Mouse (Mus musculus) lung, postnatal 25 days (tissue): ENCODE results near the gene Nme6.

Experiments used
- DNase-seq: peaks from one replicate; pipeline ENCODE4 v3.0.0; 2022; ENCODE audit warnings: low spot score

Gene Nme6

DNA sequence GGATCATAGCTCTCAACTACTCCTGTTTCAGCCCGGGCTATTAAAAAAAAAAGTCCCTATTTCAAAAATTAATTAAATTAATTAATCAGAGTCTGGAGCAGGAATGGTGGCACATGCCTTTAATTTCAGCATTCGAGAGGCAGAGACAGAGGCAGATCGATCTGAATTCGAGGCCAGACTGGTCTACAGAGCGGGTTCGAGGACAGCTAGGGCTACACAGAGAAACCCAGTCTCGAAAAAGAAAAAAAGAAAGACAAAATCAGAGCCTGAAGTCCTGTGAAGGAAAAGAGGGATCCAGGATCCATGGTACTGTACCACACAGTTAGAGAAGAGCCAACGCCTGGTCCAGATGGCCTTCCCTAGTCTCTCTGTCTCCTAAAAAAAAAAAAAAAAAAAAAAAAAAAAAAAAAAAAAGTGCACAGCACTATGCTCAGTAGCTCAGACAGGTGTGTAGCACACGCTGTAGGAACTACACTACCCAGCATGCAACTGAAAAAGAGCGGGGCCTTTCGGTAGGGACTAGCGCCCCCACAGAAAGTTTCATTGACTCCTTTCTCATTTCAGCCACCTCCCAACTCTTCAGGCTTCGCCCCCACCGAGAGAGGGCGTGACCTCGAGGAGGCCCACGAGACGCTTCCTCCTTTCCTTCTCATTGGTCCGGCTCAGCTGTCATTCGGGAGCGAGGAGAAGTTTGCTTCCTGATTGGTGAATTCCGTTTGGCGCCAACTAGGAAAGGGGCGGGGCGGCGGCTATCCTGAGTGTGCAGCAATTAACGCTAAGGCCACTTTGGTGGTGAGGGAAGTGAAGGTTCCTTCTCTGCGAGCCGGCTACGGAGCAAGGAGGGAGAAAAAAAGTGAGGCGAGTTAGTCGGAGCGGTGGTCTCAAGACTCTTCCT is 42.5 kb downstream of the Nme6 start, which contains the start of gene Cdc25a:
Cdc25a (plus strand) TSS at position 783 of the 895 bp plus-strand sequence.
- DNase-seq: peak; percentile 99

DNA sequence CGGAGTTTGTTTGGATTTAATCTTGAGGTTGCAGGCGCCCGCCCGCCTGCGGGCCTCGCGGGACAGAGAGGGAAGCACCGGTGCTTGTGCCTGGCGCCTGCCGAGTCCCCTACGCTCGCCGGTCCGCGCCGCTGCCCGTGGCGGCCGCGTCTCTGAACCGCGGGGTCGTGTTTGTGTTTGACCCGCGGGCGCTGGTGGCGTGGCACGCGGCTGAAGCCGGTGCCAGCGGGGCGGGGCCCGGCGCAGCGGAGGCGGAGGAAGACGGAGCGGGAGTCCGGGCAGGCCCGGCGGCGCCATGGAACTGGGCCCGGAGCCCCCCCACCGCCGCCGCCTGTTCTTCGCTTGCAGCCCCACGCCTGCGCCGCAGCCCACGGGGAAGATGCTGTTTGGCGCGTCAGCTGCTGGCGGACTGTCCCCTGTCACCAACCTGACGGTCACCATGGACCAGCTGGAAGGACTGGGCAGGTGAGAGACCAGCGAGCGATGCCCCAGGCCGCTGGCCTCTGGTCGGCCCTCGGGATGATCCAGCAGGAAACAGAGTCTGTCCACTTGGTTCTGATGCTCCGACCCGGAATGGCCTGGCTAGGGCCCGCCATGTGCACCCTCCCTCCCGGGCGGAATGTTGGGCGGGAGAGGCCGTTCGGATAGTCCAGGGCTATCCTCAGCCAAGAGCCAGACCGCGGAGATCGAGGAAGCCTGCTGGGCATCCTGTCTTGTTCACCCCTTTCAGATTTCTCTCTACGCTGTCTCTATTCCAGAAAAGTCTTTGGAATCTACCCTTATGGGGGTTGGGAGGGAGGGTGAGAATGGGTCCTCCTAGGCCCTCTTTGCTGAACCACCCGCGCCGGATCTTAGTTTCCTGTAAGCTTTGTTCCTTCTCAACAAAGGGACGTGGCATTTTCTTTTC is 43.4 kb downstream of the Nme6 start:
- DNase-seq: peak; percentile 51

DNA sequence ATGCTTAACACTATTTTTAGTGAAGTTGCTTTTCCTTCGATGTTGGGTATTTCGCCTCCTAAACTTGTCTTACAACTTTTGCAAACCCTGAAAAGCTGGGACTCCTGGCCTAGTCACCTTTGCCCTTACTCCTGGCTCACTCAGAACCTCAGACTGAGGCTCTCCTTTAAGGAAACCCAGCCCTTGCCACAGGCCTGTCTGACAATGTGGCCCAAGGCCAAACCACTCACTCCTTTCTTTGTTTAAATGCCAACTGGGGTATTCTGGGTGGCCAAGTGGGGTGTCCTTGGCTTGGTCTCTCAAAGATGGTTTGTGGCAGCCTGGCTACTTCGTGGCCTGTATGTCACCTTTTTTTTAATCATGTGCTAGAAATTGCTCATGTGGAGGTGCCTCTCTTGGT is 44.2 kb downstream of the Nme6 start:
- no peak for DNase-seq

DNA sequence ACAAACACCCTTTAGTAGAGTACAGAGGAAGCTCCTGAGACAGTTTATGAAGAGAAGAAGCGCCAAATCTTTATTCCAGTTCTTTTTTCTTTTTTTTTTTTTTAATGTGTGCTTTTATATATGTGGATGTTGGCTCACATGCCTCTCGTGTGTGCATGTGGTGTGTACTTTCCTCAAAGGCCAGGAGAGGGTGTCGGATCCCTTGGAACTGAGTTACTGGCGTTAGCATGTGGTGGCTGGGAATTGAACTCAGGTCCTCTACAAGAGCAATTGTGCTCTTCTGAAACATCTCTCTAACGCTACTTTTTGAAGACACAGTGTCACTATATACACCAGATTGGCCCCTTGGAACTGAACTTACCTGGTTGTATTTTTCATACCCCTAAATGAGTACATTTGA is 45.1 kb downstream of the Nme6 start:
- no peak for DNase-seq

DNA sequence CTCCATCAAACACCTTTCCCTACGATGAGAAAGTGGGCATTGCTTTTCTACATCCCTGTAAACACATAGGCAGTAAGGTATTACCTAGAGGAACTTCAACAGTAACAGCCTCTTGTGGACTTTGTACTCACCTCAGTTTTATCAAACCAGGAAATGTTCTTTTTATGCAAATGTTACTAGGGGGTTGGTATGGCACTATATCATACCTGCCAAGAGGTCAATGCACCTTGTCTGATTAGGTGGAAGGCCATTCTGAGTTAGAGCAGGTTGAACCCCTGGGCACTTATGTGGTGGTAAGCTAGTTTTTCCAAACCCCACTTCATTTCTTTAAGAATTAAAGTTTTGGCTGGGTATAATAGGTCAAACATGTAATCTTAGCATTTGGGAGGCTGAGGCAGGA is 46.8 kb downstream of the Nme6 start:
- no peak for DNase-seq

DNA sequence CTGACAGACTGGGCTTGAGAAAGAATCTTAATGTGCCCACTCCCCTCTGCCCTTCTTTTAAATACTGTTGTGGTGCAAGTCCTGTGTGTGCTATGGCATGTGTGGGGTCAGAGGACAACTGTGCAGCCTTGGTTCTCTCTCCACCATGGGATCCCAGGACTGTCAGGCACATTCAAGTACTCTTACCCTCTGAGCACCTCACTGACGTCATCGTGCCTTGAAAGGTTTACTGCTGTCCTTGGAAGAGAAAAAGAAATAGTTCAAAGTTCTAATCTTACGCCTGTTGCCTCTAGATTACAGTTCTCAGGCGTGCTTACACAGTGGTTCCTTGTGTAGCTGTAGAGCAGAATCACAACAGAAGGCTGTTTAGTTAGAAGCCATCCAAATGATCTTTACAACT is 53.7 kb downstream of the Nme6 start:
- no peak for DNase-seq

DNA sequence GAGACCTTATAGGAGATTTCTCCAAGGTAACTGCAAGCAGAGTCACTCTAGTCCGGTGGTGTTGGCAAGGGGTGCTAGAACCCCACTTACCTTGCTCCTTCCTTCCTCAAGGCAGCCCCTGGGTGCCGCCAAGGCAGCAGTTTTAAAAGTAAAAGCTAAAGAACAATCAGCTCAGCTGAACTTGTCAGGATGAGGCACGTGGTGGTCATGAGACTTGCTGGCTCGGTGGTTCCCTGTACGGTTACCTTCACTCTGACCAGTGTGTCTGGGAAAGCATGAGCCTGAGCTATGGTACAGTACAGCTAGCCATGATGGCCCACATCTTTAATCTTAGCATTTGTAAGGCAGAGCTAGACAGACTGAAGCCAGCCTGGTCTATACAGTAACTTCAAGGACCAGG is 54.8 kb downstream of the Nme6 start:
- no peak for DNase-seq

DNA sequence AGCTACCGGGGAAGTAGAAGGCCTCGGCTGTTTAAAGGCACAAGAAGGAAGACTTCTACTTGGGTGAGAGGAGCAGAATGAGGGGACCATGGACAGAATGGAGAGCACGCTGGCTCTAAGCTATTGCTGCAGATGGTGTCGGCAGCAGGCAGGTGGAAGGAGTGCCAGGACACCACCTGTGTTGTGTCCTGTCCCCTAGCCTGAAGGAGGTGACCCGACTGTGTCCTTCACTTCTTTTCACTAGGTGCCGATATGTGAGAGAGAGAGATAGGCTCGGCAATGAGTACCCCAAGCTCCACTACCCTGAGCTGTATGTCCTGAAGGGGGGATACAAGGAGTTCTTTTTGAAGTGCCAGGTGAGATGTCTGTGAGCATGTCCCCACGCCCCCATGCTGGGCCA is 59.0 kb downstream of the Nme6 start:
- DNase-seq: no peak
